Mouse (Mus musculus) forebrain, embryonic 14.5 days (tissue): Measurements from ENCODE around the gene Cox5a. TPM values are rescaled to one million over a fixed set of nuclear protein-coding genes. Genes with fewer than 3 reads are reported as not detected.

Experiments
- ATAC-seq: fragments of 200-750 bp; cut with Nextera tagmentation; 2 replicates; pipeline ENCODE4 v1.8.0; 2017; ENCODE audit warnings: mild to moderate bottlenecking, moderate library complexity
- DNase-seq: peaks from one replicate; pipeline ENCODE4 v3.0.0-alpha.2; 2015; ENCODE audit warnings: low spot score
- H3K27ac ChIP-seq: fragments of 300-500 bp; sonication (generic); 2 replicates; pipeline ENCODE4 v1.5.1; 2014; ENCODE audit warnings: low read depth, mild to moderate bottlenecking, control low read depth, low read length, moderate library complexity
- H3K27me3 ChIP-seq: fragments of 300-500 bp; sonication (generic); replicated peaks from 2 replicates; pipeline ENCODE4 v1.6.1; 2014; ENCODE audit warnings: low read length, control low read depth, mixed read lengths; ENCODE audit not compliant: control insufficient read depth, insufficient read depth
- H3K36me3 ChIP-seq: fragments of 300-500 bp; sonication (generic); 2 replicates; pipeline ENCODE4 v1.6.1; 2014; ENCODE audit warnings: low read length, control low read depth; ENCODE audit not compliant: control insufficient read depth, insufficient read depth
- H3K4me1 ChIP-seq: fragments of 300-500 bp; sonication (generic); 2 replicates; pipeline ENCODE4 v1.6.1; 2014; ENCODE audit warnings: antibody characterized with exemption, low read length, control low read depth; ENCODE audit not compliant: control insufficient read depth, insufficient read depth
- H3K4me2 ChIP-seq: fragments of 300-500 bp; sonication (generic); 2 replicates; pipeline ENCODE4 v1.6.1; 2014; ENCODE audit warnings: mild to moderate bottlenecking, control low read depth, low read length
- H3K4me3 ChIP-seq: fragments of 300-500 bp; sonication (generic); 2 replicates; pipeline ENCODE4 v1.5.1; 2014; ENCODE audit warnings: low read depth, low read length, control low read depth
- H3K9ac ChIP-seq: fragments of 300-500 bp; sonication (generic); 2 replicates; pipeline ENCODE4 v1.6.1; 2014; ENCODE audit warnings: mild to moderate bottlenecking, low read length, control low read depth, moderate library complexity
- H3K9me3 ChIP-seq: fragments of 300-500 bp; sonication (generic); replicated peaks from 2 replicates; pipeline ENCODE4 v1.6.1; 2016; ENCODE audit warnings: low read length, control low read depth, mixed read lengths; ENCODE audit not compliant: control insufficient read depth
- WGBS: fragments of 180-500 bp; shearing (Covaris S2); extraction: QIAGEN DNeasy Blood & Tissue Kit; methylation state at CpG from one replicate; pipeline ENCODE4 v1.1.7; 2014; 5-methylcytosine and 5-hydroxymethylcytosine counted together
- polyA plus RNA-seq: library from polyadenylated mRNA; unstranded; fragments of >200 nt; fragmentation: Nextera tagmentation; extraction: Ambion mirVana; gene quantifications from 2 replicates; pipeline ENCODE4 v1.2.1, GENCODE M21; 2014

Cox5a gene
- polyA plus RNA-seq, result 791 and 827 TPM in 2 replicates

DNA sequence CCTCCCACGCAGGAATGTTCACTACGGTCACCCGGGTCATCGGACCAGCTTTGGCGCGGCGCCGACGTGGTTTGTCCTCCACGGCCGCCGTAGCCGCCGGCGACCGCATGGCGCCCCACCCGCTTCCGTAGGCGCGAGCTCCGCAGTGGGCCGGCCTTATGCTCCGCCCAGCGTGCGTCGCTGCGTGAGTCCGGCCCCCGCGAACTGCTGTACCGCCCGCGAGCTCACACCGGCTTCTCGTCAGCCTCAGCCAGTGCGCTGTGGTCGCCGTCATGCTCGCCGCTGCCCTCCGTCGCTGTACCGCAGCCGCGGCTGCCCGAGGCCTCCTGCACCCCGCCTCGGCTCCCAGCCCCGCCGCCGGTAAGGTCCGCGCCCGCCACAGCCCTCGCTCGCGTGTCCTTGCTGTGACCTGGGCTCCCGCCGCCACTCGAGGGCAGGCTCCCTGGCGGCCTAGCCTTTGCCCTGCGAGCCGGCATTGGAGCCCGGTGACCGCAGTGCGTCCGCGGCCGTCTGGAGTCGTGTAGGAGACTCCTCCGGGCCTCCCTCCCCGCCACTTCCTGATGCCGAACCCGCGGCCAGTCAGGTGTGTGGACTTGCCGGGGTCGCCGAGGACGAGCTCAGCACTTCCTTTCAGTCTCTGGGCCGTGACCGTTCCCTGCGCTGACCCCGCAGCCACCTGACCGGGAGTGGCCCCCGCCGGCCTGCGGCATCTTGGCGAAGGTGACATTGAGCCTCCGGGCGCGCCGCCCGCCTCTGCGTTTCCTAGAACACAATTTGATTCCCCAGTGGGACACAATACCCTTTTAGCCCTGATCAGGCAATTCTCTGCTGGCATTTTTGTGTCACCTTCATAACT lies at the start of gene Cox5a:
Gene Cox5a, plus strand, starts transcription at position 219 of the 856 bp plus-strand sequence.
- Histone ChIP-seq H3K4me1 (peaks cover 20% of the 10 kb centered on the region), H3K27me3 (no peaks in the 10 kb centered on the region), H3K4me2 (peak within 1 kb of the TSS; percentile 81), H3K36me3 (no peaks in the 10 kb centered on the region; the same call in 1 of the 2 replicates), H3K9me3 (no peaks in the 10 kb centered on the region), H3K27ac (peak within 1 kb of the TSS; percentile 86; the same call in 1 of the 2 replicates), H3K4me3 (peak within 1 kb of the TSS; percentile 97), H3K9ac (peak within 1 kb of the TSS; percentile 97)
- DNase-seq, result peak; percentile 97
- peak; percentile 97 for ATAC-seq
- WGBS, result under 1% methylated on average over 95 of the region's 95 CpGs

DNA sequence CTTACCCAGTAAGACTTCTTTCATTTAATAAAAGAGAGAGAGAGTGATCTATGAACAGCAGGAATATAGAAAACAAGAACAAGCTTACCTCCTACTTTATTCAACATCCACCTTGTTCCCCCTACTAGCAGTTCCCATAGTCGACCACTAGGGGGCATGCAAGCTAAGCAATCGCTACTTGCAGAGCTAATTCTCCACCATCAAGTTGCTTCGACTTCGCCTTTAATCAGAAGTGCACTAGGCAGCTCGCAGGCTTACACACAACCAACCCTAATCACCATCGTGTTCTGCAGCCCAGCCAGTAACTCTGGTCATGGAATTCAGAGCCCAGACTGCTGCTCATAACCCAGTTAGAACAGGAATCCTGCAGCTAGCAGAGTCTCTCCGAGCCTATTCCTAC lies 35.3 kb upstream of the Cox5a start:
- Histone ChIP-seq H3K9ac (no peak overlapping the region), H3K4me2 (no peak overlapping the region), H3K4me1 (0 out of 2 replicates have a peak, but pooled peaks cover 2% of the 10 kb centered on the region), H3K36me3 (no peaks in the 10 kb centered on the region), H3K4me3 (no peak overlapping the region), H3K27ac (no peak overlapping the region), H3K27me3 (no peaks in the 10 kb centered on the region), H3K9me3 (no peaks in the 10 kb centered on the region)
- ATAC-seq (peak; percentile 79), DNase-seq (peak; percentile 94)
- 14% methylated on average over 7 of the region's 7 CpGs for WGBS

DNA sequence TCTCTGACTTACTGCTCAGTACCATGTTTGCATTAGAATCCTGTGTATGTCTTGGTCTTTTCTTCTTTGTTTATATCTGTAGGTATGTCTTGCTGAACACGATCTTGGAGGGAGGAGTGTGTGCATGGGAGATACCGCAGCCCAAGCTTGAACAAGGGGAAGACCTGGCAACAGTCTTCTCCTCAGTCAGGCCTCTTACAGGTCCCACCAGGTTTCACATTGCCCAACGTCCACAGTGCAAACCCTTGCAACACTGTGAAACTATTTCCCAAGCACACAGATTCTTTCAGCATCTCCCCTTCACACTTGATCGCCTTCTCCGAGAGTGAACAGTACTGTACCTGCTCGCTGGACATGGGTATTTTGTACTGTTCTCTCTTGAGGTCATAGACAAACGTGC lies 33.3 kb upstream of the Cox5a start:
- DNase-seq (no peak), ATAC-seq (no peak)
- no peak overlapping the region for H3K4me3 ChIP-seq
- 76% methylated on average over 7 of the region's 7 CpGs for WGBS
- no peak overlapping the region for H3K27ac ChIP-seq
- H3K27me3 ChIP-seq, result no peaks in the 10 kb centered on the region
- no peak overlapping the region for H3K9ac ChIP-seq
- no peaks in the 10 kb centered on the region for H3K36me3 ChIP-seq
- 0 out of 2 replicates have a peak, but pooled peaks cover 2% of the 10 kb centered on the region for H3K4me1 ChIP-seq
- H3K9me3 ChIP-seq, result no peaks in the 10 kb centered on the region
- H3K4me2 ChIP-seq, result no peak overlapping the region

DNA sequence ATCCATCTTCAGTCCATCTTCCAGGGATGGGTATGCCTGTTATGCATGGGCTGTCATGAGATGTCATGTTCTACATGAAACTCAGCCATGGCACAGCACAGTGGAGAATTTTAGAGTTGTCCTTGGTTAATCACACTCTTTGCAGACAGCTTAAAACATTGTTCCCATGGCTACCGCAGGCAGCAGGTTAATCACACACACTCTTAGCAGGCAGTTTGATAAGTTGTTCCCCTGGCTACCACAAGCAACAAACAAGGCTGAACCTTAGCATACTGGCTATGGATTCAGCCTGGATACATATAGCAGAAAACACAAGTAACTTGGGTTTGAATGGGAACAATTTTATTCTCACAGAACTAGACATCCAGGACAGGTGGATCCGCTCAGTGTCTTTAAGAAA lies 27.5 kb upstream of the Cox5a start:
- H3K9ac ChIP-seq, result no peak overlapping the region
- no peak overlapping the region for H3K4me3 ChIP-seq
- DNase-seq (no peak), ATAC-seq (no peak)
- peaks cover 1% of the 10 kb centered on the region; the same call in 1 of the 2 replicates for H3K4me1 ChIP-seq
- no peak overlapping the region for H3K27ac ChIP-seq
- 87% methylated on average over 2 of the region's 2 CpGs for WGBS
- H3K27me3 ChIP-seq, result no peaks in the 10 kb centered on the region
- no peak overlapping the region for H3K4me2 ChIP-seq
- no peaks in the 10 kb centered on the region for H3K9me3 ChIP-seq
- no peaks in the 10 kb centered on the region for H3K36me3 ChIP-seq

DNA sequence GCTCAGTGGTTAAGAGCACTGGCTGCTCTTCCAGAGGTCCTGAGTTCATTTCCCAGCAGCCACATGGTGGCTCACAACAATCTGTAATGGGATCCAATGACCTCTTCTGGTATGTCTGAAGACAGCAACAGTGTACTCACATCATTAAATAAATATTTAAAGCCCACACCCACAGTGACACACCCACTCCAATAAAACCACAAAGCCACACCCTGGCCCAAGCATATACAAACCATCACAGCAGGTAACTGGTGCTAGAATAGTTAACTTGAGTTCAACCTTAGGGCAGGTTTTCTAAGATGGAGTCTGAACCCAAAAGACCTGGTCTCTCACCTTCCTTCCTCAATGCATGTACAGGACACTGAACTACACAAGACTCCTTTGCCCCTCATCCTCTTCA lies 26.1 kb upstream of the Cox5a start:
- no peak for DNase-seq
- H3K36me3 ChIP-seq, result no peaks in the 10 kb centered on the region
- H3K9ac ChIP-seq, result no peak overlapping the region
- H3K9me3 ChIP-seq, result no peaks in the 10 kb centered on the region
- H3K27ac ChIP-seq, result no peak overlapping the region
- H3K4me3 ChIP-seq, result no peak overlapping the region
- no peaks in the 10 kb centered on the region for H3K27me3 ChIP-seq
- ATAC-seq, result no peak
- no peak overlapping the region for H3K4me2 ChIP-seq
- H3K4me1 ChIP-seq, result peaks cover 4% of the 10 kb centered on the region; the same call in 1 of the 2 replicates

DNA sequence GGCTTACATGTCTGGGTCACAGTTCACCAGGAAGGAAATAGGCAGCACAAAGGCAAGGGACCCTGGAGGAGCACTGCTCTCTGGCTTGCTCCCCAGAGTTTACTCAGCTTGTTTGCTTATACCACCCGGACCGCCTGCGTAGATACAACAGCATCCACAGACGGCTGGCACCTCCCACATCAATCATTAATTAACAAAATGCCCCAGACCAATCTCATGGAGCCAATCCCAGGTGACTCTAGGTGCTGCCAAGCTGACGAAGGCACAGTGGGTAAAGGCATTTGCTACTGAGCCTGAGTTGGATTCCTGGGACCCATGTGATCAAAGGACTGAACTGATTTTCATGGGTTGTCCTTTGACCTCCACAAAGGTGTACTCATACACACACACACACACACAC lies 23.8 kb upstream of the Cox5a start:
- H3K36me3 ChIP-seq, result no peaks in the 10 kb centered on the region
- H3K27me3 ChIP-seq, result peaks cover 8% of the 10 kb centered on the region
- WGBS, result 73% methylated on average over 5 of the region's 5 CpGs
- ATAC-seq, result no peak
- H3K4me3 ChIP-seq, result no peak overlapping the region
- H3K4me1 ChIP-seq, result peaks cover 13% of the 10 kb centered on the region
- no peak overlapping the region for H3K4me2 ChIP-seq
- H3K27ac ChIP-seq, result no peak overlapping the region
- no peak for DNase-seq
- no peaks in the 10 kb centered on the region for H3K9me3 ChIP-seq
- H3K9ac ChIP-seq, result no peak overlapping the region

DNA sequence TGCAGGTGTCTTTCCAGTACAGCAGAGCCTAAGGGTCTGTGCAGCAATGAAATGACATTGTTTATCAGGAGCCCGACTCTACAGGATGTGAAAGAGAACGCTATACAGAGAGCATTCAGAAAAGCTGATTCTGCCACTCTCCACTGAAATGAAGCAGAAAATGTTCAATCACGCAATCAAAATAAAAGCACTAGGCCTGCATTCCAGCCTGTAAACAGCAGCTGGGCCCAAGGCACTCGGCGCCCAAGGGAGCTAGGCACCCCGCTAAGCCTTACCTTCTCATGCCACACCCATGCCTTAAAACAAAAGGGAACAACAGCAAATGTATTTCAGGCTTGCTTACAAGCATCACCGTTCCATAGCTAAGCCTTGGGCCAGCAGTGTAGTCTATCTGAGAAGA lies 22.5 kb upstream of the Cox5a start:
- no peak for ATAC-seq
- peaks cover 17% of the 10 kb centered on the region for H3K27me3 ChIP-seq
- no peak overlapping the region for H3K4me3 ChIP-seq
- H3K4me2 ChIP-seq, result peak overlapping the region; percentile 16; the same call in 1 of the 2 replicates
- 39% methylated on average over 7 of the region's 7 CpGs for WGBS
- peak overlapping the region; percentile 63 for H3K27ac ChIP-seq
- no peaks in the 10 kb centered on the region for H3K9me3 ChIP-seq
- no peaks in the 10 kb centered on the region for H3K36me3 ChIP-seq
- H3K4me1 ChIP-seq, result peaks cover 25% of the 10 kb centered on the region
- DNase-seq, result peak; percentile 35
- 0 out of 2 replicates have a peak overlapping the region, but pooled peaks have one; percentile 22 for H3K9ac ChIP-seq

DNA sequence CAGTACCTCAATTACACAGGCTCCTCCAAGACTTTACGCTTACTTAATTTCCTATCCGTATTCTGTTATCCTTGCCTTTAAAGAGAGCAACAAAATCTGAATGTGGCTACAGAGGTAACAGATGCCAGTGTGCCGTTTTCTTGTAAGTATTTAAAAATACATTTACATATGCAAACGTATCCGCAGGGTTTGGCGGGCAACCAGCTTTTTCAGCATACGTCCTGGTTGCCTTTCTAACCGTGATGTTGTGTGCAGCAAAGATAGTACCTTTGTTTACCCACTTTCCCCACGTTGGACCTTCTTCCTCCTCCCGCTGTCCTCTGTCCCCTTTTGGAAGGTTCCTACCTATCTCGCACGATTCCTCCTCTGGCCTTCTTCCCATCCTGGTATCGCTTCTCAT lies 19.6 kb upstream of the Cox5a start:
- Histone ChIP-seq H3K9me3 (no peaks in the 10 kb centered on the region), H3K27me3 (peaks cover 45% of the 10 kb centered on the region), H3K4me1 (peaks cover 30% of the 10 kb centered on the region), H3K9ac (peak overlapping the region; percentile 59), H3K4me3 (peak overlapping the region; percentile 29), H3K4me2 (peak overlapping the region; percentile 93), H3K36me3 (no peaks in the 10 kb centered on the region), H3K27ac (peak overlapping the region; percentile 94)
- 2% methylated on average over 13 of the region's 13 CpGs for WGBS
- ATAC-seq (peak; percentile 15; the same call in 1 of the 2 replicates), DNase-seq (peak; percentile 84)

DNA sequence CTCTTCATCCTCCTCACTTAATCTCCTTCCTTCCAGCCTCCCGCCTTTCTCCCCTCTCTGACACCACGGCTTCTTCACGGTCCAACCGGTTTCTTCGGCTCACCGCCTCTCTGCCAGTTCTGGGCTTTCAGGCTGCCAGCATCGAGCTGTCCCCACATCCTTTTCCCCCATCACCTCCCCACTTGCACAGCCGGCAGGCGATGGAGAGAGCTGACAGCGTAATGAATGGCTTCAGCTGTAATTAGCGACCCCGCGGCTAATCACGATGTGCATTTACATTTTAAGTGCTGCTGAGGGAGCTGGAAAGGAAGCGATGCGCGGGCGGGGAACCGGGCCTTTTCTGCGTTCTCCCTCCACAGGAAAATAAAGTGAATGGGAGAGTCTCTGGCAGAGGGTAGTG lies 19.2 kb upstream of the Cox5a start:
- WGBS, result under 1% methylated on average over 20 of the region's 20 CpGs
- peak; percentile 86 for ATAC-seq
- peaks cover 47% of the 10 kb centered on the region for H3K27me3 ChIP-seq

More for the DNA sequence above, 19.2 kb upstream of the Cox5a start:
- peak; percentile 96 for DNase-seq
- Histone ChIP-seq H3K9me3 (no peaks in the 10 kb centered on the region), H3K4me1 (peaks cover 30% of the 10 kb centered on the region), H3K4me2 (peak overlapping the region; percentile 93), H3K27ac (peak overlapping the region; percentile 94), H3K4me3 (peak overlapping the region; percentile 29), H3K9ac (peak overlapping the region; percentile 59), H3K36me3 (no peaks in the 10 kb centered on the region)
